Mouse (Mus musculus) ES-E14 (cell line): ENCODE measurements around the gene Cmtm6.

ENCODE experiments used
- HCFC1 ChIP-seq: IDR thresholded peaks from 2 replicates; pipeline ENCODE4 v1.6.1; 2012; ENCODE audit warnings: low read length, inconsistent platforms, borderline replicate concordance; ENCODE audit not compliant: insufficient read depth
- MAFK ChIP-seq: IDR thresholded peaks from 2 replicates; pipeline ENCODE4 v1.6.1; 2014; ENCODE audit warnings: mild to moderate bottlenecking, low read depth, low read length, inconsistent platforms; ENCODE audit not compliant: insufficient read depth
- ZC3H11A ChIP-seq: IDR thresholded peaks from 2 replicates; pipeline ENCODE4 v1.6.1; 2012; ENCODE audit warnings: low read depth, mild to moderate bottlenecking, inconsistent platforms, low read length, borderline replicate concordance
- ZNF384 ChIP-seq: IDR thresholded peaks from 2 replicates; pipeline ENCODE4 v1.6.1; 2012; ENCODE audit warnings: low read depth, low read length, inconsistent platforms

DNA sequence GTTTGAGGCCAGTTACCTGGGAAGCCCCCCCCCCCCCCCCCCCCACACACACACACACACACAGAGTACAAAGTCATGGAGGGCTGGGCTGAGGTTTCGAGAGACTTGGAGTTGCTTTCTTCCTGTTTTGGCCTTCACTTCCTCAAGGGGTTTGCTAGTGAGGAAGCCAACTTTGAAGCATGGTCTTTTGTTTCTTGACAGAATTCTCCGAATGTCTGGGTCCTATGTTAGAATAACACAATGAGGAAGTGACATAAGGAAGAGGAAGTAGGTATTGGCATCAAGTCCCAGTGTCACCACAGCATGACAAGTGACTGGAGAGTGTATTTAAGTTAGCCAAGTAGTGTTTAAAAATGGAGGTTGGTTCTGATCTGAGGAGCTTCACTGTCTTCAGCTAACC, 11.8 kb downstream of the Cmtm6 start:
- no peak for TF ChIP-seq HCFC1
- no peak for TF ChIP-seq ZNF384
- TF ChIP-seq ZC3H11A, result no peak
- TF ChIP-seq MAFK, result no peak
